Mouse (Mus musculus): Measurements from ENCODE around the gene Cnot11.

The Cnot11 gene

GRCm38 (mm10) chr1:39535515-39536311 is 921 bp downstream of the Cnot11 start:
- DNase-seq (ENCODE audit: inconsistent ontology term): peak; percentile 99

GRCm38 (mm10) chr1:39536701-39537100 is 1.9 kb downstream of the Cnot11 start:
- DNase-seq (ENCODE audit: inconsistent ontology term): no peak

GRCm38 (mm10) chr1:39537631-39538380 is 3.0 kb downstream of the Cnot11 start:
- DNase-seq (ENCODE audit: inconsistent ontology term): no peak

GRCm38 (mm10) chr1:39540592-39540991 is 5.8 kb downstream of the Cnot11 start:
- DNase-seq (ENCODE audit: inconsistent ontology term): no peak

- DNase-seq (ENCODE audit: inconsistent ontology term): no peak
Observed at GRCm38 (mm10) chr1:39545589-39545988, 10.8 kb downstream of the Cnot11 start.

GRCm38 (mm10) chr1:39546160-39546866 is 11.5 kb downstream of the Cnot11 start:
- DNase-seq (ENCODE audit: inconsistent ontology term): no peak

- DNase-seq (ENCODE audit: inconsistent ontology term): no peak
Observed at GRCm38 (mm10) chr1:39547238-39547637, 12.4 kb downstream of the Cnot11 start.

- DNase-seq (ENCODE audit: inconsistent ontology term): no peak
Observed at GRCm38 (mm10) chr1:39549831-39550230, 15.0 kb downstream of the Cnot11 start.

- peak; percentile 95 for DNase-seq (ENCODE audit: inconsistent ontology term)
Observed at GRCm38 (mm10) chr1:39555556-39556415, 21.0 kb downstream of the Cnot11 start.

- no peak for DNase-seq (ENCODE audit: inconsistent ontology term)
Observed at GRCm38 (mm10) chr1:39559009-39559408, 24.2 kb downstream of the Cnot11 start.

GRCm38 (mm10) chr1:39561920-39562319 is 27.1 kb downstream of the Cnot11 start:
- DNase-seq (ENCODE audit: inconsistent ontology term): no peak

- no peak for DNase-seq (ENCODE audit: inconsistent ontology term)
Observed at GRCm38 (mm10) chr1:39563161-39563560, 28.4 kb downstream of the Cnot11 start.

GRCm38 (mm10) chr1:39564603-39565002 is 29.8 kb downstream of the Cnot11 start:
- DNase-seq (ENCODE audit: inconsistent ontology term): no peak

GRCm38 (mm10) chr1:39568079-39568478 is 33.3 kb downstream of the Cnot11 start:
- no peak for DNase-seq (ENCODE audit: inconsistent ontology term)

- no peak for DNase-seq (ENCODE audit: inconsistent ontology term)
Observed at GRCm38 (mm10) chr1:39571653-39572052, 36.9 kb downstream of the Cnot11 start.

- no peak for DNase-seq (ENCODE audit: inconsistent ontology term)
Observed at GRCm38 (mm10) chr1:39573890-39574289, 39.1 kb downstream of the Cnot11 start.

- no peak for DNase-seq (ENCODE audit: inconsistent ontology term)
Observed at GRCm38 (mm10) chr1:39575778-39576375, 41.1 kb downstream of the Cnot11 start.

GRCm38 (mm10) chr1:39576431-39577243 is 41.8 kb downstream of the Cnot11 start:
- peak; percentile 73 for DNase-seq (ENCODE audit: inconsistent ontology term)

GRCm38 (mm10) chr1:39577253-39577705 is 42.5 kb downstream of the Cnot11 start, which contains the start of gene Rnf149:
Rnf149 (minus strand) TSS chr1:39577405.
- peak; percentile 97 for DNase-seq (ENCODE audit: inconsistent ontology term)

- no peak for DNase-seq (ENCODE audit: inconsistent ontology term)
Observed at GRCm38 (mm10) chr1:39578446-39578845, 43.7 kb downstream of the Cnot11 start.
